Mouse (Mus musculus): ENCODE measurements at regions not wholly inside any gene's neighbourhood (a gene's known extent, or its start where the extent isn't known, plus 50 kb on each side); places are given as distances from the start of the nearest gene placed in this dataset.

- no peak for ATAC-seq
- 82% methylated on average over 9 of the region's 9 CpGs for whole genome bisulfite sequencing
- H3K4me1 ChIP-seq (ENCODE audit: control insufficient read depth, insufficient read depth, low read length), result no peaks in the 10 kb centered on the region
- no peak overlapping the region for H3K27ac ChIP-seq (ENCODE audit: low read length)
- H3K9ac ChIP-seq (ENCODE audit: low read depth, low read length), result no peak overlapping the region
- no peaks in the 10 kb centered on the region for H3K27me3 ChIP-seq (replicated peaks; ENCODE audit: control insufficient read depth, insufficient read depth, low read length)
- H3K4me2 ChIP-seq (ENCODE audit: low read depth, low read length), result no peak overlapping the region
- no peak overlapping the region for H3K4me3 ChIP-seq (ENCODE audit: low read length)
- no peaks in the 10 kb centered on the region for H3K36me3 ChIP-seq (ENCODE audit: control insufficient read depth, insufficient read depth, low read length)
- H3K9me3 ChIP-seq (ENCODE audit: control insufficient read depth, low read length), result no peaks in the 10 kb centered on the region
Measured at GRCm38 (mm10) chr13:103683169-103683568, 91.2 kb downstream of the Srek1 start.

- H3K4me3 ChIP-seq (ENCODE audit: low read length), result no peak overlapping the region
- H3K4me2 ChIP-seq (ENCODE audit: low read depth, low read length), result no peak overlapping the region
- H3K4me1 ChIP-seq (ENCODE audit: control insufficient read depth, insufficient read depth, low read length), result no peaks in the 10 kb centered on the region
- no peak overlapping the region for H3K9ac ChIP-seq (ENCODE audit: low read depth, low read length)
- H3K9me3 ChIP-seq (ENCODE audit: control insufficient read depth, low read length), result no peaks in the 10 kb centered on the region
- 88% methylated on average over 4 of the region's 4 CpGs for WGBS
- no peaks in the 10 kb centered on the region for H3K36me3 ChIP-seq (ENCODE audit: control insufficient read depth, insufficient read depth, low read length)
- ATAC-seq, result no peak
- H3K27me3 ChIP-seq (replicated peaks; ENCODE audit: control insufficient read depth, insufficient read depth, low read length), result no peaks in the 10 kb centered on the region
- no peak overlapping the region for H3K27ac ChIP-seq (ENCODE audit: low read length)
Measured at GRCm38 (mm10) chr13:103680740-103681139, 93.7 kb downstream of the Srek1 start.

- no peaks in the 10 kb centered on the region for H3K9me3 ChIP-seq (ENCODE audit: control insufficient read depth, low read length)
- no peak overlapping the region for H3K4me2 ChIP-seq (ENCODE audit: low read depth, low read length)
- no peak overlapping the region for H3K9ac ChIP-seq (ENCODE audit: low read depth, low read length)
- no peaks in the 10 kb centered on the region for H3K4me1 ChIP-seq (ENCODE audit: control insufficient read depth, insufficient read depth, low read length)
- H3K4me3 ChIP-seq (ENCODE audit: low read length), result no peak overlapping the region
- H3K36me3 ChIP-seq (ENCODE audit: control insufficient read depth, insufficient read depth, low read length), result no peaks in the 10 kb centered on the region
- no peak for ATAC-seq
- H3K27ac ChIP-seq (ENCODE audit: low read length), result no peak overlapping the region
- 85% methylated on average over 7 of the region's 7 CpGs for WGBS
- no peaks in the 10 kb centered on the region for H3K27me3 ChIP-seq (replicated peaks; ENCODE audit: control insufficient read depth, insufficient read depth, low read length)
Measured at GRCm38 (mm10) chr13:103680052-103680451, 94.4 kb downstream of the Srek1 start.

DNA sequence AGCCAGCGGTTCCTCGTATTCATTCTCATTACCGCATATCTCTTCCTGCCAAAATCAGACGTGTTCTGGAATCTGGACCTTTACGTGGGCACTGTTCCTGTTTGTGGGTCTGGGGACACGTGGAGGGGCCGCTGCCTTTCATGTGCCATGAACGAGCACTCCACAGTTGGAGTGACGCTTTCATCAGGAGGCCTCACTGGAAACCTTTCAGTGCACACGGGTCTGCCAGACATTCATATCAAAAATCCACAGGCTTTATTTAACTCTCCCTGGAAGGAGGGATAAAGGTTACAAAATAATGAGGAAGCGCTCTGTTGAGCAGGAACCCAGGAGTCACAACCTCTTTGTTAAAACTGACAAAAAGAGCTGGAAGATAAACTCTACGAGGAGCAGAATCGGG lies 97.6 kb downstream of the Srek1 start:
- no peak for ATAC-seq
- H3K9ac ChIP-seq (ENCODE audit: low read depth, low read length), result no peak overlapping the region
- no peaks in the 10 kb centered on the region for H3K36me3 ChIP-seq (ENCODE audit: control insufficient read depth, insufficient read depth, low read length)
- no peaks in the 10 kb centered on the region for H3K4me1 ChIP-seq (ENCODE audit: control insufficient read depth, insufficient read depth, low read length)
- no peak overlapping the region for H3K4me3 ChIP-seq (ENCODE audit: low read length)
- WGBS, result 82% methylated on average over 13 of the region's 13 CpGs
- no peaks in the 10 kb centered on the region for H3K9me3 ChIP-seq (ENCODE audit: control insufficient read depth, low read length)
- no peaks in the 10 kb centered on the region for H3K27me3 ChIP-seq (replicated peaks; ENCODE audit: control insufficient read depth, insufficient read depth, low read length)
- no peak overlapping the region for H3K27ac ChIP-seq (ENCODE audit: low read length)
- no peak overlapping the region for H3K4me2 ChIP-seq (ENCODE audit: low read depth, low read length)

DNA sequence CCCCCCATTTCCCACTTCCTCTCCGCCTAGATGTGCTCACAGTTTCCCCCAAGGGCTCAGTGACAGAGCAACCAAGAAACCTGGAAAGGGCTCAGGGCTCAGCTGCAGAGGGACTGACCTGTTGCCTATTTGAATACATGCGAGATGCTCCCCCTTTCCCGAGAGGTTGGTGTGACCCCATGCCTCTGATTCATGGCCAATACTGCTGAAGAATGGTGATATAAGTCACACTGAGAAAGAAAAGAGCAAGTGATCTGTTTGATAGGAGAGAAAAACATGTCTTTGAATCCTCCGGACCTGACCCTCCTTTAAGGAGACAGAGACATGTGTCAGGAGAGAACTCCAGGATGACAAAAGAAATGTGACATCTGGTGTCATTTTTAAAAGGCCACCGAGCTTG lies 98.2 kb downstream of the Srek1 start:
- no peaks in the 10 kb centered on the region for H3K27me3 ChIP-seq (replicated peaks; ENCODE audit: control insufficient read depth, insufficient read depth, low read length)
- no peak overlapping the region for H3K4me2 ChIP-seq (ENCODE audit: low read depth, low read length)
- no peak for ATAC-seq
- 78% methylated on average over 5 of the region's 5 CpGs for WGBS
- no peaks in the 10 kb centered on the region for H3K36me3 ChIP-seq (ENCODE audit: control insufficient read depth, insufficient read depth, low read length)
- no peak overlapping the region for H3K4me3 ChIP-seq (ENCODE audit: low read length)
- H3K4me1 ChIP-seq (ENCODE audit: control insufficient read depth, insufficient read depth, low read length), result no peaks in the 10 kb centered on the region
- no peak overlapping the region for H3K9ac ChIP-seq (ENCODE audit: low read depth, low read length)
- H3K27ac ChIP-seq (ENCODE audit: low read length), result no peak overlapping the region
- H3K9me3 ChIP-seq (ENCODE audit: control insufficient read depth, low read length), result no peaks in the 10 kb centered on the region

DNA sequence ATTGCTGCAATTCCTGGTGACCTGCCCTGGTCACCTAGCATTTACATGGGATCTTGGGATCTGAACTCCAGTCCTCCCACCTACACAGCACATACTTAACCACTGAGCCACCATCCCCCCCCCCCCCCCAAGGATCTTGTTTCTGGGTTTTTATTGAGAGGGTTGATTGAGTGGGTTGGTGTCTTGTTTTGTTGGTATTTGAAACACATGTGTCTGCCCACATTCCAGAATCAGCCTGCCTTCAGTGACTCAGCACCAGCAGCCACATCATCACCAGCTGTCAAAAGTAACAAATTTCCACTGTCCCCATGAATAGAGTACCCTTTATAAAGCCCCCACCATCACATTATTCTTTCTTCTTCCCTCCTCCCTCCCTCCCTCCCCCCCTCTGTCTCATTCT lies 103.8 kb downstream of the Srek1 start:
- no peaks in the 10 kb centered on the region for H3K27me3 ChIP-seq (replicated peaks; ENCODE audit: control insufficient read depth, insufficient read depth, low read length)
- ATAC-seq, result no peak
- H3K9me3 ChIP-seq (ENCODE audit: control insufficient read depth, low read length), result no peaks in the 10 kb centered on the region

GRCm38 (mm10) chr13:103669856-103670255 lies 104.6 kb downstream of the Srek1 start:
- Histone ChIP-seq H3K4me1 (ENCODE audit: control insufficient read depth, insufficient read depth, low read length) (no peaks in the 10 kb centered on the region), H3K27ac (ENCODE audit: low read length) (no peak overlapping the region), H3K9me3 (ENCODE audit: control insufficient read depth, low read length) (no peaks in the 10 kb centered on the region), H3K4me2 (ENCODE audit: low read depth, low read length) (no peak overlapping the region), H3K9ac (ENCODE audit: low read depth, low read length) (no peak overlapping the region), H3K36me3 (ENCODE audit: control insufficient read depth, insufficient read depth, low read length) (no peaks in the 10 kb centered on the region), H3K27me3 (replicated peaks; ENCODE audit: control insufficient read depth, insufficient read depth, low read length) (no peaks in the 10 kb centered on the region), H3K4me3 (ENCODE audit: low read length) (no peak overlapping the region)
- 87% methylated on average over 4 of the region's 4 CpGs for WGBS
- ATAC-seq, result no peak

More for the DNA sequence above, 103.8 kb downstream of the Srek1 start:
- Histone ChIP-seq H3K36me3 (ENCODE audit: control insufficient read depth, insufficient read depth, low read length) (no peaks in the 10 kb centered on the region), H3K9ac (ENCODE audit: low read depth, low read length) (no peak overlapping the region), H3K27ac (ENCODE audit: low read length) (no peak overlapping the region), H3K4me2 (ENCODE audit: low read depth, low read length) (no peak overlapping the region), H3K4me1 (ENCODE audit: control insufficient read depth, insufficient read depth, low read length) (no peaks in the 10 kb centered on the region), H3K4me3 (ENCODE audit: low read length) (no peak overlapping the region)

- Histone ChIP-seq H3K4me2 (ENCODE audit: low read depth, low read length) (no peak overlapping the region), H3K9me3 (ENCODE audit: control insufficient read depth, low read length) (no peaks in the 10 kb centered on the region), H3K36me3 (ENCODE audit: control insufficient read depth, insufficient read depth, low read length) (no peaks in the 10 kb centered on the region), H3K27me3 (replicated peaks; ENCODE audit: control insufficient read depth, insufficient read depth, low read length) (no peaks in the 10 kb centered on the region), H3K27ac (ENCODE audit: low read length) (no peak overlapping the region), H3K9ac (ENCODE audit: low read depth, low read length) (no peak overlapping the region), H3K4me1 (ENCODE audit: control insufficient read depth, insufficient read depth, low read length) (no peaks in the 10 kb centered on the region), H3K4me3 (ENCODE audit: low read length) (no peak overlapping the region)
- ATAC-seq, result no peak
- WGBS, result 82% methylated on average over 2 of the region's 2 CpGs
Measured at GRCm38 (mm10) chr13:103667749-103668148, 106.7 kb downstream of the Srek1 start.

GRCm38 (mm10) chr13:103660248-103660996 lies 114.0 kb downstream of the Srek1 start:
- Histone ChIP-seq H3K27ac (ENCODE audit: low read length) (no peak overlapping the region), H3K4me1 (ENCODE audit: control insufficient read depth, insufficient read depth, low read length) (no peaks in the 10 kb centered on the region), H3K9ac (ENCODE audit: low read depth, low read length) (no peak overlapping the region), H3K9me3 (ENCODE audit: control insufficient read depth, low read length) (no peaks in the 10 kb centered on the region), H3K36me3 (ENCODE audit: control insufficient read depth, insufficient read depth, low read length) (no peaks in the 10 kb centered on the region), H3K4me3 (ENCODE audit: low read length) (no peak overlapping the region), H3K4me2 (ENCODE audit: low read depth, low read length) (no peak overlapping the region), H3K27me3 (replicated peaks; ENCODE audit: control insufficient read depth, insufficient read depth, low read length) (no peaks in the 10 kb centered on the region)
- no peak for ATAC-seq
- WGBS, result 30% methylated on average over 11 of the region's 11 CpGs

GRCm38 (mm10) chr13:103655966-103656365 lies 118.4 kb downstream of the Srek1 start:
- WGBS, result 89% methylated on average over 2 of the region's 2 CpGs
- Histone ChIP-seq H3K27me3 (replicated peaks; ENCODE audit: control insufficient read depth, insufficient read depth, low read length) (no peaks in the 10 kb centered on the region), H3K9me3 (ENCODE audit: control insufficient read depth, low read length) (no peaks in the 10 kb centered on the region), H3K27ac (ENCODE audit: low read length) (no peak overlapping the region), H3K4me1 (ENCODE audit: control insufficient read depth, insufficient read depth, low read length) (no peaks in the 10 kb centered on the region), H3K36me3 (ENCODE audit: control insufficient read depth, insufficient read depth, low read length) (no peaks in the 10 kb centered on the region), H3K4me2 (ENCODE audit: low read depth, low read length) (no peak overlapping the region), H3K4me3 (ENCODE audit: low read length) (no peak overlapping the region), H3K9ac (ENCODE audit: low read depth, low read length) (no peak overlapping the region)
- no peak for ATAC-seq

Data from intestine, embryonic 16.5 days (tissue).